Mouse (Mus musculus) fat pad, adult 2 months (tissue): Measurements from ENCODE around the gene Shank2.

ENCODE experiments used
- DNase-seq: peaks from one replicate; pipeline ENCODE4 v3.0.0-alpha.2; 2011; ENCODE audit warnings: low read depth, low spot score; ENCODE audit errors: extremely low read depth

Gene Shank2

GRCm38 (mm10) chr7:144461246-144461902 is 459.6 kb downstream of the Shank2 start:
- DNase-seq = no peak

GRCm38 (mm10) chr7:144462577-144462976 is 460.8 kb downstream of the Shank2 start:
- no peak for DNase-seq

DNA sequence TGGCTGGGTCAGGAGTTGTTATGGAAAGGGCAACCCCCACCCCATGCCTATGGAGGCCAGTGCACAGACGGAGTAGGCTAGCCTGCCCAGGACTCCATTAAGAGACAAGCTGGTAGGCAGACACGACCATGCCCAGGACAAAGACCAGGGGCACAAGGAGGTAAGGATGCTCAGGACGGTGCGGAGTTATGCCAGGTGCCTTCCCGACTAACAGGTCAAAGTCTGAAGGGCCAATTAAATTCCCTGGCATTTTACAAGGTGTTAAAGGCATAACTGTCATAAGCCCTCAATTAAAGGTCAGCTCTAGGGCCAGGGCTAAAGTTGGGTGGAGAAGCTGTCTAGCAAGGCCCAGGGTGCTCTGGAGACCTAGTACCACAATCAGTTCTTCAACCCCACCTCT is 467.0 kb downstream of the Shank2 start:
- no peak for DNase-seq

GRCm38 (mm10) chr7:144469181-144469641 is 467.5 kb downstream of the Shank2 start:
- DNase-seq = no peak

DNA sequence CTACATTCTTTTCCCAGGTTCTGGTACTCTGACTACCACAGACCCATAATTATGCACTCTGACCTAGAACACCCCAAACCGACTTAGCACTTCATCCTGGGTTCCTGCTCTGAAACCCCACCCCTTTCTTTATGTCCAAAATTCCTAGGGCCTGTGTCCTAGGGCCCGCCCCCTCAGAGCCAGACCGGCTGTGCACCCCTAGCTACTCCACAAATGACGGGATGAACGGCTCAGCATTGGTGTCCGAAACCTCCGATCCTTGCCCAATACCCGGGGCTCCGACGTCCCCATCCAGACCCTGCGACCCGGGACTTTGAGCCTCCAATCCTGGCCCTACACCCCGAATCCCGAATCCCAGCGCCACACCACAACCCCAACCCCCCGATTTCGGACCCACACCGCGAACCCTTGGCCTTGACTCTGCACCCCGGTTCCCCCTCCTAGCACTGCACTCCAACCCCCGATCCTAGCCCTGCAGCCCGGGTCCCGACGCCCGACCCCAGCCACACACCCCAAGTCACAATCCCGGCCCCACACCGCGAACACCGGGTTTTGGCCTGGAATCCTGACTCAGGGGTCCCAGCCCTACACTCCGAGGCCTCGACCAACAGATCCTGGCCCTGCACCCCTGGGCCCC is 468.3 kb downstream of the Shank2 start:
- no peak for DNase-seq

DNA sequence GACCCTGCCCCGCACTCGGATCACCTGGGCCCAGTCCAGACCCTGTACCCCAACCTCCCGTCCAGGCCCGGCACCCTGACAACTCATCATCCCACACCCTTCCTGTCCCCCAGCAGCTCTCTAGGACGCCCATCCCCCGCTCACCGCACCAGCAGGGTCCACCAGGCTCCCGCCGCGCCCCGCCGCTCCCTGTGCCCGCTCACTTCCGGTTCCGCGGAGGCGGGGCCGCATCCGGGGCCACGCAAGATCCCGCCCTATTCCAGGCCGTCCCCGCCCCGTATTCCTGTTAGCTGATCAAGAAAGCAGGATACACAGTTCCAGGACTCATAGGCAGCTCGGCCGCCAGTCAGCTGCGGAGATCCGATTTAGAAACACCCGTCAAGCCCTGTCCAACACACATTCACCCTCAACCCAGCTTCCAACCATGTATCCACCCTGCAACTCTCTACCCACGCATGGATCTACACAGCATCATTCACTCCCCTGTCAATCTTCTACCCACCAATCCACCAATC is 468.9 kb downstream of the Shank2 start, which contains the start of gene Cttn:
Cttn (minus strand) TSS at position 465 of the 515 bp plus-strand sequence.
- DNase-seq = no peak

- no peak for DNase-seq
Observed at GRCm38 (mm10) chr7:144471103-144471502, 469.4 kb downstream of the Shank2 start.

DNA sequence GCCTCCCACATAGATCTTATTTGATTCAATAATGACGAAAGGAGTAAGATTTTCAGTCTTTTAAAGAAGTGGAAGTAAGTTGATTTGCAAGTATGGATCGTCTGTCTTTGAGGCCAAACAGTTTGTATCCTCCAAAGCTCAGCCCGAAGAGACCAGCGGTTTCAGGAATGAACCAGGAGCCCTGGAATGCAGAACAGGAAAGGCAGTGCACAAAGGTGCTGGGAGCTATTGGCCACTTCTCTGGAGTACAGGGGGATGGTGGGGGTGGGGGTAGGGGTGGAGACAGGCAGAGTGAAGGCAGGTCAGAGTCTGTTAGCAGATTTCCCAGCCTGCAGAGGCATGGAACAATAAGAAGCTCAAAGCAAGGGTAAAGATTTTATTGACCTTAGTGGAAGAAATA is 471.8 kb downstream of the Shank2 start:
- no peak for DNase-seq
